Mouse (Mus musculus): Measurements from ENCODE around the gene Ripor2.

The Ripor2 gene

GRCm38 (mm10) chr13:24581833-24582232, at the start of gene Ripor2:
Ripor2 (plus strand) TSS chr13:24582189.
- DNase-seq = no peak

- no peak for DNase-seq
Measured at GRCm38 (mm10) chr13:24536531-24537167, 45.3 kb upstream of the Ripor2 start.

- DNase-seq = no peak
Measured at GRCm38 (mm10) chr13:24538012-24538411, 44.0 kb upstream of the Ripor2 start.

- no peak for DNase-seq
Measured at GRCm38 (mm10) chr13:24538941-24539340, 43.0 kb upstream of the Ripor2 start.

GRCm38 (mm10) chr13:24545677-24546076, 36.3 kb upstream of the Ripor2 start:
- no peak for DNase-seq

GRCm38 (mm10) chr13:24546801-24547459, 35.1 kb upstream of the Ripor2 start:
- no peak for DNase-seq

DNA sequence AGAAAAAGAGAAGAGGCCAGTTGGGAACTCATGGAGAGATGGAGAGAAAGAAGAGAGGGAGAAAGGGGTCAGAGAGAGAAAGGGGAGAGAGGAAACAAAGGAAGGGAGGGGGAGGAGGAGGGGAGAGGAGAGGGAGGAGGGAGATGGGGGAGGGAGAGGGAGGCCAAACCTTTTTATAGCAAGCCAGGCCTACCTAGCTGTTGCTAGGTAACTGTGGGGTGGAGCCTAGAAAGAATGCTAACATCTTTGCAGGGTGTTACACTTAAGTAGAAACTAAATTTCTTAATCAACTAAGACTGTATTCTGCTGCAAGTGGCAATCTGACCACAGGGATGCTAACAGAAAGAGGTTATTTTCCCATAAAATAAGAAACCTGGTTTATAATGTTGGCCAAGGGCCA, 33.1 kb upstream of the Ripor2 start:
- DNase-seq = no peak

DNA sequence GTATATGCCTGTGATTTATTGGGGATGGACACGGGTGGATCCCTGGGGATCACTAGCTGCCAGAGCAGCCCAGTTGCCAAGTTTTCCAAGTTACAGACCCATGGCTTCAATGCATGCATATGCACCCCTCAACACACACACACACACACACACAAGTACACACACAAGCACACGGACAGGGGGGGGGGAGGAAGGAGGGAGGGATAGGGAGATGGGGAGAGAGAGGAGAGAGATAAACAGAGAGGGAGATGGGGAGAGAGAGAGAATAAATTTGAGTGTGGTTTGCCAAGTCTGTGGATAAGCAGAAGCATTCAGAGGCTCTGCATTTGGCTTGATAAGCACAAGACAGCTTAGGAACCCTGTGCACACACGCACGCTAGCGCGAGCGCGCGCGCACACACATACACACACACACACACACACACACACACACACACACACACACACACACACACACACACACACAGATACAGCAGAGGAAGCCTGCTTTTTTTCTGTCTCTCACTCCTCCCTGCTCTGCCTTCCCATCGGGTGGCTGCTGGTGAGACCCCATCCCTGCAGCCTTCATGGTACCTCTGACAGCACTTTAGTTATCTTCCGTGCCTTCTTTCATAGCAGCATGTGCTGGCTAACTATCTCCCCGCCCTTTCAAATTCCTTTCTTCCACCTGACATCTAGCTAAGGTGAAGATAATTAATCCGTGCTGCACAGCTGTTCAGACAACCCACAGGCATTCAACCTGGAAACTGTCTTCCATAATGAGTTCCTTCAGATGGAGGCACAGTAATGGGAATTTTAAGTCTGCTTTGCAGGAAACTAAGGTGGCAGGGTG, 30.7 kb upstream of the Ripor2 start:
- no peak for DNase-seq

DNA sequence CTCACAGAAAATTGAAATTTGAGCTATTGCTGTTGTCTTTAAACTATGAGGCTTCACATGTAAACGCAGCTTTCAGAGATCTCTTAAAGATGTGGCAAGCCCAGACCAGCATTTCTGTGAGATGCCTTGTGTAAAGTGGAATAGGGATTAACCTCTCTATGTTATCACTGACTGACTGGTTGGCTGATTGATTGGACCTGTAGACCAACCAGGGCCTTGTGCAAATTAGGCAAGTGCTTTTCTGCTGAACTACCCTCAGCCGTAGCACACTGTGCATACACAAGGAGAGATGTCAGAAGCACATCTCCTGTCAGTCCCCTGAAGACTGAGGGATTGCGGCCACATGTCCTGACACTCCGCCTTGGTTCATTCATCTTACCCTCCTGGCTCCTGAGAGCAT, 29.9 kb upstream of the Ripor2 start:
- DNase-seq = no peak

GRCm38 (mm10) chr13:24561391-24561790, 20.6 kb upstream of the Ripor2 start:
- no peak for DNase-seq

DNA sequence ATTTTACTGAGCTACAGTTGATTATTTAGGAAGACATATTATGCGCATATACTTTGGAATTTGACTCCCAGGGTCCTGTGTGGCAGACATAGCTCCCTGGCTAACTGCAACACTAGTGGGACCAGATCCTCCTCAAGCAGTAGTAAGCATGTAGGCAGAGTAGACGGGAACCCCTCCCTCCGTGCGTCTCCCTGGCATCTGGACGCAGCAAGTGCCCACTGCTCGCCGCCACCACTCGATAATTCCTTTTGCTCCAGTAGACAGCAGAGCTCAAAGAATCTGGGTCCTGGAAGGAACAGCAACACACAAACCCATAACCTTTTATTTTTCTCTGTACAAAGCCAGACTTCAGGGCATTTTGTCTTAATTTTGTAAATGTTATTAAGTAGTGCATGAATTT, 17.3 kb upstream of the Ripor2 start:
- DNase-seq = peak in 1 of 2 experiments; percentile 17

- peak; percentile 29 to 45 for DNase-seq
Measured at GRCm38 (mm10) chr13:24565230-24565949, 16.6 kb upstream of the Ripor2 start.

DNA sequence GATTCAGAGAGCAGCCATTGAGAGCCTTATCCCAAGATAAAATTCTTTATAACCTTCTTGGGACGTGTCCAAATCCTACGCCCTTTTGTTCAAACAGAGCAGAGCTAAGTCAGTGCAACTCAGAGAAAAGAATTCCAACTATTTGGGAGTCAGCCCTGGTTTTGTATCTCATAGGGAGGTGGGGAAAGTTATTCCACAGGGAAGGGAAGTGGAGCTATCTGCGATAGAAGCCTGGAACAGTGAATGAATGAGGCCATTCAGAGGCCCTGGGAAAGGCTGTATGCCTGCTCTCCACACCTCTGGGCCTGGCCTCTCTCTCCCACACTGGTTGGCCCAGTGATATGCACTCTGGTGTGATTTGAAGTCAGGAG, 16.1 kb upstream of the Ripor2 start:
- DNase-seq = peak in 1 of 2 experiments; percentile 50

- no peak for DNase-seq
Measured at GRCm38 (mm10) chr13:24567176-24567811, 14.7 kb upstream of the Ripor2 start.

DNA sequence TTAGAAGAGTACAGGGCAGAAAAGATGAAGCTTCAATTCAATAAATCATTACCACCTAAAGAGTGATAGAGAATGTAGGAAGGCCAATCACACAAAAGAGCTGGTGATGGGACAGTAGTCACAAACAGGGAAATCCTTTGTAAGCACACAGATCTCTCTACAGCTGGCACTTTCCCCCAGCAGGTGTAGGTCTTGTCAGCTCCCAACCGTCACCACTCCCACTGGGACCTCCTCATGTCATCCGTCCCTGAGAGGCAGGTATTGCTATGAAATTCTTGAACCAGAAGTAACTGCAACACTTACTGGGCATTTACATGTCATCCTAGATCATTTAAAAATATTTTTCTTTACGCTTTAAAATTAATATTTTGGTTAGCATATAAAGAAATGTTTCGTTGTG, 12.9 kb upstream of the Ripor2 start:
- DNase-seq = no peak

GRCm38 (mm10) chr13:24570716-24571115, 11.3 kb upstream of the Ripor2 start:
- DNase-seq = no peak

DNA sequence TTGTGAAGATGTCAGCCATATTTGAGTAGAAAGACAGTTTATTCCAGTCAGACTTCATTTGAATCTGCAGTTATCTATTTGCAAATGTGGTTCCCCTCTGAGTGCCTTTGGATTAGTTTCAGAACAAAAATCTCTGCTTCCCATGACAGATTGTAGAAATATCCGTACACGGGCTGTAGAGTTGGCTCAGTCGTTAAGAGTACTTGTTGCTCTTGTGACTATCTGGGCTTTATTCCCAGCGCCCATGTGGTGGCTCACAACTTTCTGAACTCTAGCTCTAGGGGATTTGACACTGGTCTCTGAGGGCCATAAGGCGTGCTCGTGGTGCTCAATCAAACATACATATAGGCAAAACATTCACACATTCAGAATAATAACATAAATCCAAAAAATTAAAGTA, 10.1 kb upstream of the Ripor2 start:
- DNase-seq = peak; percentile 18 to 35

- DNase-seq = no peak
Measured at GRCm38 (mm10) chr13:24575126-24575525, 6.9 kb upstream of the Ripor2 start.

DNA sequence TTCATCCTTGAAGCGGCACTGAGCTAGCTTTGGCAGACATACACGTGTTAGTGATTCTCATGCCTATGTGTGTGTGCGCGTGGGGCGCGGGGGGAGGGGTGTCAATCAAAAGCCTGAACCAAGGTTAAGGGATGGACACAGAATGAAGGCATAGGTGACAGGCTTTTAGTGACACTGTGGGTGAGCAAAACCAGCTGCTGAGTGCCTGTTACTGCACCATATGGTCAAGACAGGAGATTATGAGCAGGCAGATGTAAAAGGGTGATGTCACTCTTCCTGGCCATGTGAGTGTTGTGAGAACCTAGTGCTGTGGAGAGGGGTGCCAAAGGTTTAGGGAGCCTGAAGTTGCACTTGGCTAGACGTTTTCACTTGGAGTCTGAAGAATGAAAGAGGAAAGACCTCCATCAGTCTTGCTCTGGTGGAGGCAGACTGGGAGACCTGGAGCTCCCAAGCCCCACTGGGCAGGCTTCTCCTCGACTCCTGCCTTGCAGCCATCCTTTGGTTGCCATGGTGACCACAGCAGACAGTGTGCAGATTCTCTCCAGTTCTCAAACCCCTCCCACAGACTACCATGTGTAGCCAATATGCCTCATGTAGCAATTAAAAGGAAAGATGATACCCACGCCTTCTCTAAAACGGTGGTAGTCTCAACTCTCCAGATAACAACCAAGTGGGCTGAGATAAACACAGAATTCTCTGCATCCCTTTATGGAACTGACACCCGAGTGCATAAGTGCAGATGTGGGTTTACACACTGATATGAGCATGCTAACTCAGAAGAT, 5.5 kb upstream of the Ripor2 start:
- peak; percentile 12 to 36 for DNase-seq

DNA sequence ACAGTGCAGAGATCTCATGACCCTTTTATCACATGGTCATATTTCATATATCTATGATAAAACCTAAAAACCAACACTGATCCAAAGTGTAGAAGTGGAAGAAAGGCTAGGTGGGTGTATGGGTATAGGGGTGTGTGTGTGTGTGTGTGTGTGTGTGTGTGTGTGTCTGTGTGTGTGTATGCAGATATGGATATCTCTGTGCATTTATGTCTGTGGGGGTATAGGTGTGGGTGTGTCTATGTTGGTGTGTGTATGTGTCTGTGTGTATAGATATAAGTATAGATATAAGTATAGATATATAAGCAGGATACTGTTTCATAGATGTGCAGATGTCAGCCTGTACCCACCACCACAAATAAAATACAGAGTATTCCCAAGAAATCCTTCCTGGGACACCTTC, 3.7 kb upstream of the Ripor2 start:
- DNase-seq = no peak

- DNase-seq = no peak
Measured at GRCm38 (mm10) chr13:24580759-24581158, 1.2 kb upstream of the Ripor2 start.

- DNase-seq = no peak
Measured at GRCm38 (mm10) chr13:24584403-24584802, 2.4 kb downstream of the Ripor2 start.

All from kidney, postnatal 4 days (tissue).